Mouse (Mus musculus) heart, embryonic 11.5 days (tissue): ENCODE measurements around the gene Speg. TPM values are rescaled to one million over a fixed set of nuclear protein-coding genes. Genes with fewer than 3 reads are reported as not detected.
A peak's percentile ranks its signal among the peaks of the same experiment; 100 is the strongest.

Source experiments
- ATAC-seq: fragments of 200-750 bp; cut with Nextera tagmentation; replicated peaks from 2 replicates; pipeline ENCODE4 v1.8.0; 2017; ENCODE audit warnings: moderate library complexity; ENCODE audit not compliant: insufficient number of reproducible peaks, low FRiP score, low TSS enrichment
- H3K27ac ChIP-seq: fragments of 300-500 bp; sonication (generic); 2 replicates; pipeline ENCODE4 v1.5.1; 2014; ENCODE audit warnings: mild to moderate bottlenecking, low read depth, low read length
- H3K27me3 ChIP-seq: fragments of 300-500 bp; sonication (generic); 2 replicates; pipeline ENCODE4 v1.6.1; 2014; ENCODE audit warnings: mild to moderate bottlenecking, low read length, mixed read lengths; ENCODE audit not compliant: control insufficient read depth, insufficient read depth
- H3K36me3 ChIP-seq: fragments of 300-500 bp; sonication (generic); 2 replicates; pipeline ENCODE4 v1.6.1; 2014; ENCODE audit warnings: mild to moderate bottlenecking, low read length, moderate library complexity, mixed read lengths; ENCODE audit not compliant: control insufficient read depth, insufficient read depth
- H3K4me1 ChIP-seq: fragments of 300-500 bp; sonication (generic); 2 replicates; pipeline ENCODE4 v1.6.1; 2014; ENCODE audit warnings: low read length; ENCODE audit not compliant: control insufficient read depth, insufficient read depth
- H3K4me2 ChIP-seq: fragments of 300-500 bp; sonication (generic); 2 replicates; pipeline ENCODE4 v1.6.1; 2014; ENCODE audit warnings: mild to moderate bottlenecking, moderate library complexity
- H3K4me3 ChIP-seq: fragments of 300-500 bp; sonication (generic); 2 replicates; pipeline ENCODE4 v1.5.1; 2014; ENCODE audit warnings: low read depth, low read length
- H3K9ac ChIP-seq: fragments of 300-500 bp; sonication (generic); 2 replicates; pipeline ENCODE4 v1.6.1; 2014; ENCODE audit warnings: mild to moderate bottlenecking, low read depth, low read length, moderate library complexity
- H3K9me3 ChIP-seq: fragments of 300-500 bp; sonication (generic); replicated peaks from 2 replicates; pipeline ENCODE4 v1.6.1; 2016; ENCODE audit warnings: low read length; ENCODE audit not compliant: control insufficient read depth
- WGBS: fragments of 180-500 bp; shearing (Covaris S2); extraction: QIAGEN DNeasy Blood & Tissue Kit; methylation state at CpG from one replicate; pipeline ENCODE4 v1.1.7; 2014; ENCODE audit not compliant: insufficient replicate concordance; 5-methylcytosine and 5-hydroxymethylcytosine counted together
- polyA plus RNA-seq: library from polyadenylated mRNA; unstranded; fragments of >200 nt; fragmentation: Nextera tagmentation; extraction: Ambion mirVana; gene quantifications from 2 replicates; pipeline ENCODE4 v1.2.1, GENCODE M21; 2014

Gene Speg
- polyA plus RNA-seq, 1 experiment from 2014 or later, result 60.7 TPM

- Histone ChIP-seq H3K9ac (peak within 1 kb of the TSS; percentile 13; the same call in 1 of the 2 replicates), H3K9me3 (no peaks in the 10 kb centered on the region), H3K4me3 (peak within 1 kb of the TSS; percentile 37), H3K27ac (no peak within 1 kb of the TSS), H3K4me1 (peaks cover 59% of the 10 kb centered on the region), H3K4me2 (peak within 1 kb of the TSS; percentile 70), H3K36me3 (no peaks in the 10 kb centered on the region), H3K27me3 (peaks cover 77% of the 10 kb centered on the region)
- WGBS, result 1% methylated on average over 34 of the region's 35 CpGs
- ATAC-seq, result no peak
These were observed 75.4 kb downstream of the Speg start, which contains the start of gene Asic4 for GRCm38 (mm10) chr1:75450314-75451005. Gene Asic4 (plus strand): TSS chr1:75450436.

- Histone ChIP-seq H3K9ac (no peak overlapping the region), H3K27ac (no peak overlapping the region), H3K27me3 (peaks cover 87% of the 10 kb centered on the region), H3K36me3 (no peaks in the 10 kb centered on the region), H3K4me3 (no peak overlapping the region), H3K4me2 (no peak overlapping the region), H3K9me3 (no peaks in the 10 kb centered on the region), H3K4me1 (peaks cover 54% of the 10 kb centered on the region)
- ATAC-seq, result no peak
- 74% methylated on average over 5 of the region's 5 CpGs for WGBS
These were observed 76.8 kb downstream of the Speg start for GRCm38 (mm10) chr1:75451900-75452299.

- H3K4me3 ChIP-seq, result no peak overlapping the region
- H3K36me3 ChIP-seq, result no peaks in the 10 kb centered on the region
- H3K4me2 ChIP-seq, result no peak overlapping the region
- H3K27me3 ChIP-seq, result peaks cover 78% of the 10 kb centered on the region
- H3K9me3 ChIP-seq, result no peaks in the 10 kb centered on the region
- H3K9ac ChIP-seq, result no peak overlapping the region
- peaks cover 41% of the 10 kb centered on the region for H3K4me1 ChIP-seq
- WGBS, result 66% methylated on average over 3 of the region's 3 CpGs
- H3K27ac ChIP-seq, result no peak overlapping the region
- no peak for ATAC-seq
These were observed 80.3 kb downstream of the Speg start for GRCm38 (mm10) chr1:75455433-75455832.

DNA sequence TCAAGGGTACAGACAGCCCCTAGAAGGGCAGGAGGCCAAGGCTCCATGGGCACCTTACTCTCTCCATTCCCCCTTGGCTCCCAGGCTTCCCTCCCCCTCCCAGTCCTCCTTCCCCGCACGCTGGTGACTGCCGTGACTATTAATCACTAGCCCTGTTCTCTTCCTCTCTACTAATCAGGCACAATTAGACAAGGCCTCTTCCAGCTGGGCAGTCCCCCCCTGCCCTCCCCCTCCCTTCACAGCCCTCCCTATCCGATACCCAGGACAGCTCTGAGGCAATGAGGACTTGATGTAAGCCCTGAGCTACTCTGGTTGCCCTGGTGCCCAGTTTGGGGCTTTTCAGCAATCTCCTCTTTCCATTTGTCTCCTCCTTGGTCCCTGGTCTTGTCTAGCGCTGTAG, 80.9 kb downstream of the Speg start:
- H3K27me3 ChIP-seq, result peaks cover 73% of the 10 kb centered on the region
- no peaks in the 10 kb centered on the region for H3K9me3 ChIP-seq
- peaks cover 36% of the 10 kb centered on the region for H3K4me1 ChIP-seq
- no peak overlapping the region for H3K27ac ChIP-seq
- no peak for ATAC-seq
- no peak overlapping the region for H3K4me2 ChIP-seq
- WGBS, result 31% methylated on average over 5 of the region's 5 CpGs
- no peak overlapping the region for H3K9ac ChIP-seq
- H3K36me3 ChIP-seq, result no peaks in the 10 kb centered on the region
- H3K4me3 ChIP-seq, result no peak overlapping the region

GRCm38 (mm10) chr1:75456746-75457564, 81.9 kb downstream of the Speg start:
- no peak for ATAC-seq
- peaks cover 32% of the 10 kb centered on the region for H3K4me1 ChIP-seq
- H3K27ac ChIP-seq, result no peak overlapping the region
- no peak overlapping the region for H3K9ac ChIP-seq
- no peaks in the 10 kb centered on the region for H3K9me3 ChIP-seq
- no peak overlapping the region for H3K4me2 ChIP-seq
- no peaks in the 10 kb centered on the region for H3K36me3 ChIP-seq
- peaks cover 63% of the 10 kb centered on the region for H3K27me3 ChIP-seq
- WGBS, result 10% methylated on average over 14 of the region's 14 CpGs
- H3K4me3 ChIP-seq, result no peak overlapping the region

DNA sequence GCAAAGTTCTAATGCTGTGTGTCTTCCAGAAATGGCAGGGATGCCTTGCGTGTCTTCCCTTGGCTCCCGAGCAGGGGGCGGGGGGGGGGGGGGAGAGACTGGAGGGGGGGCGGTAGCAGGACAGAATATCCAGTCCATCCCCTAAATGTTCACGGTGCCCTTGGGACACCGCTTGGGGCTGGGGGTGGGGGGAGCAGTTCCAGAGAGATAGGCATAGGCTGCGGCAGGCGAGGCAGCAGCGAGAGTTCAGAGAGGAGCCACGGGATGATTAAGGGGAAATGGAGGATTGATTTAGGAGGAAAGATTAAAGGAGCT, 82.6 kb downstream of the Speg start:
- Histone ChIP-seq H3K36me3 (no peaks in the 10 kb centered on the region), H3K4me1 (peaks cover 33% of the 10 kb centered on the region), H3K27ac (no peak overlapping the region), H3K4me3 (0 out of 2 replicates have a peak overlapping the region, but pooled peaks have one; percentile 16), H3K4me2 (peak overlapping the region; percentile 55), H3K9me3 (no peaks in the 10 kb centered on the region), H3K9ac (no peak overlapping the region), H3K27me3 (peaks cover 56% of the 10 kb centered on the region)
- ATAC-seq, result no peak
- 4% methylated on average over 8 of the region's 10 CpGs for WGBS

- peak overlapping the region; percentile 55 for H3K4me2 ChIP-seq
- peaks cover 36% of the 10 kb centered on the region for H3K4me1 ChIP-seq
- peaks cover 52% of the 10 kb centered on the region for H3K27me3 ChIP-seq
- ATAC-seq, result 0 out of 2 replicates have a peak, but pooled peaks have one; percentile 37
- no peaks in the 10 kb centered on the region for H3K9me3 ChIP-seq
- no peaks in the 10 kb centered on the region for H3K36me3 ChIP-seq
- WGBS, result 2% methylated on average over 42 of the region's 42 CpGs
- H3K9ac ChIP-seq, result peak overlapping the region; percentile 1; the same call in 1 of the 2 replicates
- H3K4me3 ChIP-seq, result peak overlapping the region; percentile 16
- no peak overlapping the region; the same call in 1 of the 2 replicates for H3K27ac ChIP-seq
These were observed 83.1 kb downstream of the Speg start for GRCm38 (mm10) chr1:75458025-75458788.
